Mouse (Mus musculus) stomach, postnatal 0 days (tissue): Measurements from ENCODE around the gene Ano10.

Source experiments
- CTCF ChIP-seq: IDR thresholded peaks from 2 replicates; pipeline ENCODE4 v1.5.1; 2016; ENCODE audit warnings: antibody characterized with exemption, low read depth, mild to moderate bottlenecking, moderate library complexity
- EP300 ChIP-seq: optimal IDR thresholded peaks from 2 replicates; pipeline ENCODE3; 2016; ENCODE audit warnings: antibody characterized with exemption

DNA sequence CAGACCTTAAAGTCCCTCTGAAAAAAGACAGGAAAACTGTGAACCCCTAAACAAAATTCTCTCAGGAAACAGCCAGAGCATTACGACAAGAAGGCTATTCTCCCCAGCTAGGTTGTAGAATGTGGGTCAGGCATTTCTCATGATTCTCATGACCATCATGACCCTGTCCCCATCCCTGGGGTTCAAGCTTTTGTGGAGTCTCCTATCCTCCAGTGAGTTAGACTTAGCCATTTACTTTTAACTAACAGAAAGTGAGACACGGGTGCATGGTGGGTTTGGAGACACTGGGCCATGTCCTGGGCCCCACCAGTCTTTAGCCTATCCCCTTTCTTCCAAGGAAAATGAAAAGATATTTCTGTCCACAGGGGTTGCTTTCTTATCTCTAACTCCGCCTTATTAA is 109.9 kb downstream of the Ano10 start:
- no peak for TF ChIP-seq CTCF
- TF ChIP-seq EP300 = no peak
